Mouse (Mus musculus): ENCODE results near the gene Rps11. TPM values are rescaled to one million over a fixed set of nuclear protein-coding genes. Genes with fewer than 3 reads are reported as not detected.
A peak's percentile ranks its signal among the peaks of the same experiment; 100 is the strongest.

Rps11 gene
- polyA plus RNA-seq, 1 experiment from 2014 or later, result 1,961 TPM

GRCm38 (mm10) chr7:45139904-45140723, 15.9 kb upstream of the Rps11 start:
- no peak overlapping the region for H3K4me3 ChIP-seq (ENCODE audit: low read depth, low read length)
- ATAC-seq (replicated peaks; ENCODE audit: low FRiP score, low TSS enrichment, low read depth) (no peak), DNase-seq (ENCODE audit: low spot score) (no peak)
- peaks cover 30% of the 10 kb centered on the region for H3K36me3 ChIP-seq (ENCODE audit: control insufficient read depth, insufficient read depth, low read length)
- 61% methylated on average over 8 of the region's 8 CpGs for WGBS
- H3K9ac ChIP-seq (ENCODE audit: low read length), result no peak overlapping the region
- no peaks in the 10 kb centered on the region for H3K4me1 ChIP-seq (replicated peaks; ENCODE audit: control insufficient read depth, insufficient read depth, low read length)
- H3K9me3 ChIP-seq (ENCODE audit: control insufficient read depth, low read length), result no peaks in the 10 kb centered on the region
- H3K27ac ChIP-seq (ENCODE audit: low read depth), result no peak overlapping the region
- H3K4me2 ChIP-seq (ENCODE audit: low read length), result no peak overlapping the region
- no peaks in the 10 kb centered on the region for H3K27me3 ChIP-seq (replicated peaks; ENCODE audit: control insufficient read depth, insufficient read depth, low read length)

DNA sequence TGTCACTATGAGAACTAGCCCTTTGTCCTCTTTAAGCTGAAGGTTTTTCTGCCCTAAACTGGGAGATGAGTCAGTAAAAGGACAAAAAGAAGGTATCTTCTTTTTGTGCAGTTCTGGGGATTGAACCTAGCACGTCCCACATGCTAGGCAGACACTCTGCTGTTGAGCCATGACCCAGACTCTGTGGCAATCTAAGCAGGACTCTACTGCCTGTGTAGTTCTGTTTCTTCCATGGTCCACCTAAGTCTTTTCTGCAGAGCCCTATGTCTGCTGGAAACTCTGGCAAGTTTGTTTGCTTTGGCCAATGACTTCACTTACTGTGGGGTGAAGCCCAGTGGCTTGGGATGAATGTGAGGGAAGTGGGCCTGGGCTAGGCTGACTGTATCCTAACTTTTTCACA, 14.2 kb upstream of the Rps11 start:
- Histone ChIP-seq H3K4me3 (ENCODE audit: low read depth, low read length) (no peak overlapping the region), H3K4me2 (ENCODE audit: low read length) (no peak overlapping the region), H3K27me3 (replicated peaks; ENCODE audit: control insufficient read depth, insufficient read depth, low read length) (no peaks in the 10 kb centered on the region), H3K9ac (ENCODE audit: low read length) (no peak overlapping the region), H3K9me3 (ENCODE audit: control insufficient read depth, low read length) (no peaks in the 10 kb centered on the region), H3K36me3 (ENCODE audit: control insufficient read depth, insufficient read depth, low read length) (peaks cover 13% of the 10 kb centered on the region), H3K27ac (ENCODE audit: low read depth) (no peak overlapping the region), H3K4me1 (replicated peaks; ENCODE audit: control insufficient read depth, insufficient read depth, low read length) (no peaks in the 10 kb centered on the region)
- no peak for ATAC-seq (replicated peaks; ENCODE audit: low FRiP score, low TSS enrichment, low read depth)
- no peak for DNase-seq (ENCODE audit: low spot score)
- 84% methylated on average over 1 of the region's 1 CpGs for WGBS

- Histone ChIP-seq H3K9me3 (ENCODE audit: control insufficient read depth, low read length) (no peaks in the 10 kb centered on the region), H3K27me3 (replicated peaks; ENCODE audit: control insufficient read depth, insufficient read depth, low read length) (no peaks in the 10 kb centered on the region), H3K4me1 (replicated peaks; ENCODE audit: control insufficient read depth, insufficient read depth, low read length) (no peaks in the 10 kb centered on the region), H3K9ac (ENCODE audit: low read length) (no peak overlapping the region), H3K4me3 (ENCODE audit: low read depth, low read length) (no peak overlapping the region), H3K4me2 (ENCODE audit: low read length) (no peak overlapping the region), H3K36me3 (ENCODE audit: control insufficient read depth, insufficient read depth, low read length) (peaks cover 10% of the 10 kb centered on the region), H3K27ac (ENCODE audit: low read depth) (no peak overlapping the region)
- DNase-seq (ENCODE audit: low spot score) (no peak), ATAC-seq (replicated peaks; ENCODE audit: low FRiP score, low TSS enrichment, low read depth) (no peak)
- WGBS, result 72% methylated on average over 12 of the region's 12 CpGs
Observed at GRCm38 (mm10) chr7:45137171-45138006, 13.2 kb upstream of the Rps11 start.

- Histone ChIP-seq H3K36me3 (ENCODE audit: control insufficient read depth, insufficient read depth, low read length) (no peaks in the 10 kb centered on the region; the same call in 1 of the 2 replicates), H3K4me1 (replicated peaks; ENCODE audit: control insufficient read depth, insufficient read depth, low read length) (no peaks in the 10 kb centered on the region), H3K9ac (ENCODE audit: low read length) (peak within 1 kb of the TSS; percentile 52), H3K27me3 (replicated peaks; ENCODE audit: control insufficient read depth, insufficient read depth, low read length) (no peaks in the 10 kb centered on the region), H3K27ac (ENCODE audit: low read depth) (no peak within 1 kb of the TSS), H3K4me3 (ENCODE audit: low read depth, low read length) (peak within 1 kb of the TSS; percentile 57), H3K4me2 (ENCODE audit: low read length) (peak within 1 kb of the TSS; percentile 68), H3K9me3 (ENCODE audit: control insufficient read depth, low read length) (no peaks in the 10 kb centered on the region)
- ATAC-seq (replicated peaks; ENCODE audit: low FRiP score, low TSS enrichment, low read depth) (peak; percentile 84), DNase-seq (ENCODE audit: low spot score) (peak; percentile 95)
- WGBS, result 3% methylated on average over 29 of the region's 29 CpGs
Observed at GRCm38 (mm10) chr7:45135993-45136567, 11.8 kb upstream of the Rps11 start, which contains the start of the genes Gm45713 and Flt3l. TSS of gene Gm45713 (minus strand) at chr7:45136231. TSS of gene Flt3l (minus strand) at chr7:45136432.

DNA sequence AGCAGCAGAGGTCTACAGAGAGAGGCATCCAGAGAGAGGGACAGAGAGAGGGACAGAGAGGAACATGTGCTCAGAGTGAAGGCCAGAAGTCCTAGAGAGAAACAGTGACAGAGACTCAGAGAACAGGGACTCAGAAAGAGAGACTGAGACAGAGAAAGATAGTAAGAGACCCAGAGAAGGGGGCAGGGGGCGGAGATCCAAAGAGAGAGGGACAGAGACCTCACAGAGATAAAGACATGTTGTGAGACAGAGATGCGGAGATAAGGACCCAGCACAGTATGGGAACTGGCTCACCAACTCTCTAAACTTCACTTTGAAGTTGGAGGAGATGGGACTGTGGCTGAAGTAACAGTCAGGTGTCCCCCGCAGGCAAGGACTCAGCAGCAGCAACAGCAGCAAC, 11.1 kb upstream of the Rps11 start:
- no peaks in the 10 kb centered on the region for H3K27me3 ChIP-seq (replicated peaks; ENCODE audit: control insufficient read depth, insufficient read depth, low read length)
- H3K27ac ChIP-seq (ENCODE audit: low read depth), result no peak overlapping the region
- peak overlapping the region; percentile 52 for H3K9ac ChIP-seq (ENCODE audit: low read length)
- 73% methylated on average over 3 of the region's 3 CpGs for WGBS
- H3K36me3 ChIP-seq (ENCODE audit: control insufficient read depth, insufficient read depth, low read length), result no peaks in the 10 kb centered on the region
- no peaks in the 10 kb centered on the region for H3K4me1 ChIP-seq (replicated peaks; ENCODE audit: control insufficient read depth, insufficient read depth, low read length)
- peak overlapping the region; percentile 57; the same call in 1 of the 2 replicates for H3K4me3 ChIP-seq (ENCODE audit: low read depth, low read length)
- H3K4me2 ChIP-seq (ENCODE audit: low read length), result peak overlapping the region; percentile 68
- H3K9me3 ChIP-seq (ENCODE audit: control insufficient read depth, low read length), result no peaks in the 10 kb centered on the region
- ATAC-seq (replicated peaks; ENCODE audit: low FRiP score, low TSS enrichment, low read depth) (no peak), DNase-seq (ENCODE audit: low spot score) (no peak)

DNA sequence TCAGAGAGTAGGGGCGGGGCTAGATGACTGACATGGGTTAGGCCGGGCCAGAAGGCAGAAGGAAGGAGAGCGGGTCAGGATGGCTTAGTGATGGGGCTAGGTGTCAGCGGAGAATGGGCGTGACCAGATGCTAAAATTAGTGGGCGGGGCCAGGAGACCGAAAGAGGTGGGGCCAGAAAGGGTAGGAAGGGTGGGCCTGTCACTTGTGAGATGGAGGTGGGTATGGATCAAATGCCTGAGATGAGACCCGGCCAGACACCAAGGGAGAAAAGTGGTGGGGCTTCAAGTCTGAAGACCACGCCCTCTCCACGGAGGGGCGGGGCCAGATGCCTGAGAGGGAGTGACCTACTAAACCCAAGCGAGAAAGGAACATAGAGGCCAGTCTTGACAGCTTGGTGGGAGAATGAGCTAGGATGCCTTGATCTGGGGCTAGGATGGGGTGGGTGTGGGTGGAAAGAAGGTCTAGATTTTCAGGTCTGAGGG, 10.3 kb upstream of the Rps11 start:
- WGBS, result 14% methylated on average over 12 of the region's 12 CpGs
- Histone ChIP-seq H3K27ac (ENCODE audit: low read depth) (no peak overlapping the region), H3K9me3 (ENCODE audit: control insufficient read depth, low read length) (no peaks in the 10 kb centered on the region), H3K4me2 (ENCODE audit: low read length) (no peak overlapping the region), H3K27me3 (replicated peaks; ENCODE audit: control insufficient read depth, insufficient read depth, low read length) (no peaks in the 10 kb centered on the region), H3K4me3 (ENCODE audit: low read depth, low read length) (no peak overlapping the region), H3K4me1 (replicated peaks; ENCODE audit: control insufficient read depth, insufficient read depth, low read length) (peaks cover 5% of the 10 kb centered on the region), H3K36me3 (ENCODE audit: control insufficient read depth, insufficient read depth, low read length) (no peaks in the 10 kb centered on the region), H3K9ac (ENCODE audit: low read length) (no peak overlapping the region)
- ATAC-seq (replicated peaks; ENCODE audit: low FRiP score, low TSS enrichment, low read depth), result peak; percentile 24; the same call in 1 of the 2 replicates
- DNase-seq (ENCODE audit: low spot score), result no peak

DNA sequence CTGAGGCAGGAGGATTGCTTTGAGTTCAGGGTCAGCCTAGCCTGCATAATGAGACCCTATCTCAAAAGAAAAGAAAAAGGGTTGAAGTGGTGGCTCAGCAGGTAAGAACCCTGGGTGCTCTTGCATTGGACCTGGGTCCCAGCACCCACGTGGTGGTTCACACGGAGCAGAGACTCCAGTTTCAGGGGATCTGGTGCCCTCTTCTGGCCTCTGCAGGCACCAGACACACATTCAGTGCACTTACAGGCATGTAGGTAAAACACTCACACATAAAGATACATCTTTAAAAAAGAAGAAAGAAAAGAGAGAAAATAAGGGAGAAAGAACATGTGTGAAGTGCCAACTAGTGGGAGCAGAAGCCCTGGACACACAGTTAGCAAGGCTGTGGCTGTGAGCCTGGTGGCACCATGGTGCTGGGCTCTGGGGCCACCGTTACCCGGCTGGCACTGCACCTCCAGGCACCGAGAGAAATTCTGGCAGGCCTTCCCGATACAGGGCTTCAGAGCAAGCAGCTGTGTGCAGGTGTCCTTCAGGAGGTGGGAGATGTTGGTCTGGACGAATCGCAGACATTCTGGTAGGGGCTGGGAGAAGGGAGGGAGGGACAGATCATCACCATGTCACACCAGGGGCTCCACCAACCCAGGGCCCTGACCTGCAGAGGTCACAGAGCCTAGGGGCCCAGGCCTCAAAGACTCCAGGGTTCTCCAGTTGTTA, 9.4 kb upstream of the Rps11 start:
- H3K4me3 ChIP-seq (ENCODE audit: low read depth, low read length), result no peak overlapping the region
- no peaks in the 10 kb centered on the region for H3K27me3 ChIP-seq (replicated peaks; ENCODE audit: control insufficient read depth, insufficient read depth, low read length)
- H3K9me3 ChIP-seq (ENCODE audit: control insufficient read depth, low read length), result no peaks in the 10 kb centered on the region
- no peak overlapping the region for H3K27ac ChIP-seq (ENCODE audit: low read depth)
- 73% methylated on average over 8 of the region's 8 CpGs for WGBS
- no peaks in the 10 kb centered on the region for H3K36me3 ChIP-seq (ENCODE audit: control insufficient read depth, insufficient read depth, low read length)
- ATAC-seq (replicated peaks; ENCODE audit: low FRiP score, low TSS enrichment, low read depth) (no peak), DNase-seq (ENCODE audit: low spot score) (no peak)
- no peak overlapping the region for H3K4me2 ChIP-seq (ENCODE audit: low read length)
- no peak overlapping the region for H3K9ac ChIP-seq (ENCODE audit: low read length)
- peaks cover 8% of the 10 kb centered on the region for H3K4me1 ChIP-seq (replicated peaks; ENCODE audit: control insufficient read depth, insufficient read depth, low read length)

DNA sequence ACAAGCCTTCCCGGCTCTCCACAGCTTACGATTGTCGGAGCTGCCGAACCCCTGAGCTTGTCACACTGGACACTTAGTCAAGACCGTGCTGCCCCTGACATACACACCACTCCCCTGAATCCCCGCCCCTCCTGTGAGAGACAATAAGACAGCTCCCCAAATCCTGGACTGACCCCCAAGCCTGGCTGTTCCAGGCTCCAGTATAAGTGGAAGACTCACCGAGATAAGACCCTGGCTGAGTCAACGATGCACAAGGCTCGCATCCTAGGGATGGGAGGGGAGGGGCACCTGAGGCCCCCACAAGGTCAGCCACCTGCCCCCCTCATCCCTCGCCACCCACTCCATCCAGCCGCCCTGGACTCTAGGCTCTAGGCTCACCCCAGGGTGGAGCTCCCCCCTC, 7.6 kb upstream of the Rps11 start:
- H3K36me3 ChIP-seq (ENCODE audit: control insufficient read depth, insufficient read depth, low read length), result peaks cover 10% of the 10 kb centered on the region
- H3K9ac ChIP-seq (ENCODE audit: low read length), result no peak overlapping the region
- H3K27ac ChIP-seq (ENCODE audit: low read depth), result no peak overlapping the region
- H3K4me3 ChIP-seq (ENCODE audit: low read depth, low read length), result no peak overlapping the region
- no peaks in the 10 kb centered on the region for H3K27me3 ChIP-seq (replicated peaks; ENCODE audit: control insufficient read depth, insufficient read depth, low read length)
- WGBS, result 72% methylated on average over 11 of the region's 11 CpGs
- DNase-seq (ENCODE audit: low spot score) (no peak), ATAC-seq (replicated peaks; ENCODE audit: low FRiP score, low TSS enrichment, low read depth) (no peak)
- peaks cover 14% of the 10 kb centered on the region for H3K4me1 ChIP-seq (replicated peaks; ENCODE audit: control insufficient read depth, insufficient read depth, low read length)
- H3K4me2 ChIP-seq (ENCODE audit: low read length), result no peak overlapping the region
- no peaks in the 10 kb centered on the region for H3K9me3 ChIP-seq (ENCODE audit: control insufficient read depth, low read length)

Data from intestine, embryonic 14.5 days (tissue).